Mouse (Mus musculus) intestine, embryonic 15.5 days (tissue): Measurements from ENCODE around the gene Rbm38. TPM values are rescaled to one million over a fixed set of nuclear protein-coding genes. Genes with fewer than 3 reads are reported as not detected.

ENCODE experiments used
- ATAC-seq: fragments of 200-750 bp; cut with Nextera tagmentation; 2 replicates; pipeline ENCODE4 v1.8.0; 2017; ENCODE audit warnings: moderate TSS enrichment, moderate library complexity
- H3K27ac ChIP-seq: fragments of 300-500 bp; sonication (generic); 2 replicates; pipeline ENCODE4 v1.5.1; 2015; ENCODE audit warnings: mild to moderate bottlenecking, inconsistent platforms
- H3K27me3 ChIP-seq: fragments of 300-500 bp; sonication (generic); replicated peaks from 2 replicates; pipeline ENCODE4 v1.6.1; 2015; ENCODE audit warnings: inconsistent platforms
- H3K36me3 ChIP-seq: fragments of 300-500 bp; sonication (generic); 2 replicates; pipeline ENCODE4 v1.6.1; 2015; ENCODE audit warnings: inconsistent platforms
- H3K4me1 ChIP-seq: fragments of 300-500 bp; sonication (generic); replicated peaks from 2 replicates; pipeline ENCODE4 v1.6.1; 2015; ENCODE audit warnings: inconsistent platforms
- H3K4me2 ChIP-seq: fragments of 300-500 bp; sonication (generic); replicated peaks from 2 replicates; pipeline ENCODE4 v1.6.1; 2015; ENCODE audit warnings: mild to moderate bottlenecking, inconsistent platforms
- H3K4me3 ChIP-seq: fragments of 300-500 bp; sonication (generic); replicated peaks from 2 replicates; pipeline ENCODE4 v1.5.1; 2015; ENCODE audit warnings: inconsistent platforms
- H3K9ac ChIP-seq: fragments of 300-500 bp; sonication (generic); 2 replicates; pipeline ENCODE4 v1.6.1; 2015; ENCODE audit warnings: inconsistent platforms
- H3K9me3 ChIP-seq: fragments of 300-500 bp; sonication (generic); 2 replicates; pipeline ENCODE4 v1.6.1; 2016; ENCODE audit warnings: inconsistent platforms
- WGBS: fragments of 180-500 bp; shearing (Covaris S2); methylation state at CpG from one replicate; pipeline ENCODE4 v1.1.7; 2015; 5-methylcytosine and 5-hydroxymethylcytosine counted together
- polyA plus RNA-seq: library from polyadenylated mRNA; unstranded; fragments of >200 nt; fragmentation: Nextera tagmentation; extraction: Ambion mirVana; gene quantifications from 2 replicates; pipeline ENCODE4 v1.2.1, GENCODE M21; 2015

Gene Rbm38
- polyA plus RNA-seq, 1 experiment from 2014 or later: 49.2 TPM

GRCm38 (mm10) chr2:173076921-173077320, 56.6 kb downstream of the Rbm38 start:
- Histone ChIP-seq H3K9me3 (no peaks in the 10 kb centered on the region), H3K36me3 (no peaks in the 10 kb centered on the region), H3K4me2 (no peak overlapping the region), H3K9ac (no peak overlapping the region), H3K4me1 (no peaks in the 10 kb centered on the region), H3K27me3 (no peaks in the 10 kb centered on the region), H3K4me3 (no peak overlapping the region), H3K27ac (no peak overlapping the region)
- 71% methylated on average over 9 of the region's 9 CpGs for WGBS
- no peak for ATAC-seq

- Histone ChIP-seq H3K4me2 (no peak overlapping the region), H3K4me1 (no peaks in the 10 kb centered on the region), H3K27ac (no peak overlapping the region), H3K9me3 (no peaks in the 10 kb centered on the region), H3K36me3 (no peaks in the 10 kb centered on the region), H3K9ac (no peak overlapping the region), H3K4me3 (no peak overlapping the region), H3K27me3 (no peaks in the 10 kb centered on the region)
- no peak for ATAC-seq
- 58% methylated on average over 10 of the region's 10 CpGs for WGBS
Measured at GRCm38 (mm10) chr2:173079766-173080549, 59.7 kb downstream of the Rbm38 start.

DNA sequence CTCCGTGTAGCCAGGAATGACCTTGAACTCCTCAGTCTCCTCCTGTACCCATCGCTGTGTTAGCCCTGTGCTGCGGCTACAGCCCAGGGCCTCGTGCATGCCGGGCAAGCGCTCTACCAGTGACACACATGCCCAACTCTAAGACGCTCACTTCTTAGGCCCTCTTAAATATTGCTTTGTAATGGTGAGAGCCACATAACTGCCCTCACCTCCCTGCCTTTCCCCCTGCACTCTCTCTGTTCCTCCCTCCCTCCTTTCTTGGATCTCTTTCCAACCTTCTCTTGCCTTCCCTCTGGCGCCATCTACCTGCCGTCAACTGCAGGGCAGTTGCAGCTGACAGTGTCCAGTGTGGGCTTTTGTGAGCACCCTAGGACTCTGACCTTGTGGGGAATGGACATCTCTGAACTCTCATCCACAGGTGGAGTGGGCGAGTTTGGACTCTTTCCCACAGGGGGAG, 60.5 kb downstream of the Rbm38 start:
- WGBS: 36% methylated on average over 10 of the region's 10 CpGs
- Histone ChIP-seq H3K27me3 (no peaks in the 10 kb centered on the region; the same call in 1 of the 2 replicates), H3K9ac (no peak overlapping the region), H3K36me3 (no peaks in the 10 kb centered on the region), H3K4me2 (no peak overlapping the region), H3K27ac (no peak overlapping the region), H3K4me3 (no peak overlapping the region), H3K4me1 (no peaks in the 10 kb centered on the region), H3K9me3 (no peaks in the 10 kb centered on the region)
- peak; percentile 64 for ATAC-seq

GRCm38 (mm10) chr2:173082706-173083105, 62.4 kb downstream of the Rbm38 start:
- WGBS: 93% methylated on average over 3 of the region's 3 CpGs
- Histone ChIP-seq H3K36me3 (no peaks in the 10 kb centered on the region), H3K4me3 (no peak overlapping the region), H3K4me1 (no peaks in the 10 kb centered on the region), H3K27me3 (no peaks in the 10 kb centered on the region; the same call in 1 of the 2 replicates), H3K9me3 (no peaks in the 10 kb centered on the region), H3K4me2 (no peak overlapping the region), H3K27ac (no peak overlapping the region), H3K9ac (no peak overlapping the region)
- no peak for ATAC-seq

DNA sequence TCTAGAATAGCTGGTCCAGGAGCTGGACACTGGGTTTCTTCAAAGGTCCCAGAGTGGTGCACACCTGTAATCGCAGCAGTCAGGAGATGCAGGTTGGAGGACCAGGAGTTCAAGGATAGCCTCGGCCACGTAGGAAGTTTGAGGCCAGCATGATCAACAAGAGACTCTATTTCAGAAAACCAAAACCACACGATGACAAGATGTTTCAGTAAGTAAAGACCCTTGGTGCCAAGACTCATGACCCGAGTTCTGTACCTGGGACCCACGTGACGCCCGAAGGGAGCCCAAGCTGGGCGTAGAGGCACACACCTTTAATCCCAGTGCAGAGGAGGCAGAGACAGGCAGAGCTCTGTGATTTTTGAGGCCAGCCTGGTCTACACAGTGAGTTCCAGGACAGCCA, 62.8 kb downstream of the Rbm38 start:
- WGBS: 81% methylated on average over 9 of the region's 9 CpGs
- Histone ChIP-seq H3K27me3 (no peaks in the 10 kb centered on the region; the same call in 1 of the 2 replicates), H3K4me1 (no peaks in the 10 kb centered on the region), H3K27ac (no peak overlapping the region), H3K4me2 (0 out of 2 replicates have a peak overlapping the region, but pooled peaks have one; percentile 49), H3K9ac (no peak overlapping the region), H3K4me3 (no peak overlapping the region), H3K36me3 (no peaks in the 10 kb centered on the region), H3K9me3 (no peaks in the 10 kb centered on the region)
- ATAC-seq: no peak

GRCm38 (mm10) chr2:173083712-173084475, 63.6 kb downstream of the Rbm38 start:
- Histone ChIP-seq H3K4me2 (peak overlapping the region; percentile 49), H3K4me3 (no peak overlapping the region), H3K4me1 (no peaks in the 10 kb centered on the region), H3K9me3 (no peaks in the 10 kb centered on the region), H3K9ac (peak overlapping the region; percentile 22; the same call in 1 of the 2 replicates), H3K36me3 (no peaks in the 10 kb centered on the region), H3K27ac (no peak overlapping the region; the same call in 1 of the 2 replicates), H3K27me3 (no peaks in the 10 kb centered on the region; the same call in 1 of the 2 replicates)
- 14% methylated on average over 13 of the region's 13 CpGs for WGBS
- ATAC-seq: peak; percentile 79

Other genes starting within 250 kb of the Rbm38 start
- gene Bmp7, start 80.2 kb upstream of the Rbm38 start, polyA plus RNA-seq: 17.4 and 22.4 TPM in 2 replicates
- gene Spo11, start 42.8 kb upstream of the Rbm38 start, polyA plus RNA-seq: 0.35 TPM in 1 of 2 replicates, not detected in the other
- 123 and 131 TPM in 2 replicates for gene Rae1, start 20.4 kb upstream of the Rbm38 start, polyA plus RNA-seq
- 0.23 and 0.36 TPM in 2 replicates for gene Ctcfl, start 99.0 kb downstream of the Rbm38 start, polyA plus RNA-seq
- 7.0 and 8.4 TPM in 2 replicates for gene Pck1, start 132.6 kb downstream of the Rbm38 start, polyA plus RNA-seq
- gene Zbp1, start 198.4 kb downstream of the Rbm38 start, polyA plus RNA-seq: 0.55 and 0.95 TPM in 2 replicates